Mouse (Mus musculus): ENCODE results near the gene Pin1. TPM values are rescaled to one million over a fixed set of nuclear protein-coding genes. Genes with fewer than 3 reads are reported as not detected.
A peak's percentile ranks its signal among the peaks of the same experiment; 100 is the strongest.

Pin1 gene
- polyA plus RNA-seq, 1 experiment from 2014 or later: 64.6 TPM

- peaks cover 9% of the 10 kb centered on the region for H3K4me1 ChIP-seq (ENCODE audit: control insufficient read depth, insufficient read depth, low read length)
- H3K27me3 ChIP-seq (ENCODE audit: control insufficient read depth, insufficient read depth, low read length): no peaks in the 10 kb centered on the region
- H3K36me3 ChIP-seq (ENCODE audit: control insufficient read depth, insufficient read depth, low read length): no peaks in the 10 kb centered on the region
- H3K27ac ChIP-seq (ENCODE audit: low read depth, low read length): no peak overlapping the region
- no peaks in the 10 kb centered on the region for H3K9me3 ChIP-seq (ENCODE audit: control insufficient read depth, low read length)
- no peak overlapping the region for H3K4me2 ChIP-seq
- DNase-seq (ENCODE audit: low spot score, missing footprints) (peak; percentile 76), ATAC-seq (ENCODE audit: low FRiP score) (no peak)
- no peak overlapping the region for H3K9ac ChIP-seq (ENCODE audit: low read length)
- no peak overlapping the region for H3K4me3 ChIP-seq (ENCODE audit: low read depth, low read length)
These were observed 53.5 kb downstream of the Pin1 start for GRCm38 (mm10) chr9:20705420-20705819.

DNA sequence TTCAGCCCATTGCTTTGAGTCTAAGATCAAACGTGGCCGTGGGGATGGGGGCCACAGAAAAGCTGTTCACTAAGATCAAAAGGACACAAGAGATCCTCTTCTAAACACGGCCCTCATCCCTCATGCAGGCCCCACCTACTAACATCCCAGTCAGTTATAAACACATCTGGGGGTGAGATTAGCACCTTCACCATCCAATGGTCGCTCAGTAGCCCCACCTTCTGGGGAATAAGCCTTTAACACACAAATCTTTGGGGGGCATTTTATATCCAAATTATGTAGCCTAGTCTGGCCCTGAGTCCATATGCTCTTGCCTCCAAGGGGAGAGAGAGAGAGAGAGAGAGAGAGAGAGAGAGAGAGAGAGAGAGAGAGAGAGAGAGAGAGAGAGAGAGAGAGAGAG lies 54.1 kb downstream of the Pin1 start:
- 53% methylated on average over 4 of the region's 4 CpGs for WGBS
- Histone ChIP-seq H3K27ac (ENCODE audit: low read depth, low read length) (no peak overlapping the region), H3K27me3 (ENCODE audit: control insufficient read depth, insufficient read depth, low read length) (no peaks in the 10 kb centered on the region), H3K4me2 (no peak overlapping the region), H3K4me1 (ENCODE audit: control insufficient read depth, insufficient read depth, low read length) (peaks cover 9% of the 10 kb centered on the region), H3K4me3 (ENCODE audit: low read depth, low read length) (no peak overlapping the region), H3K9me3 (ENCODE audit: control insufficient read depth, low read length) (no peaks in the 10 kb centered on the region), H3K36me3 (ENCODE audit: control insufficient read depth, insufficient read depth, low read length) (no peaks in the 10 kb centered on the region), H3K9ac (ENCODE audit: low read length) (no peak overlapping the region)
- DNase-seq (ENCODE audit: low spot score, missing footprints) (no peak), ATAC-seq (ENCODE audit: low FRiP score) (no peak)

- H3K27ac ChIP-seq (ENCODE audit: low read depth, low read length): no peak overlapping the region
- H3K9me3 ChIP-seq (ENCODE audit: control insufficient read depth, low read length): peaks cover 3% of the 10 kb centered on the region; the same call in 1 of the 2 replicates
- no peak for DNase-seq (ENCODE audit: low spot score, missing footprints)
- H3K4me3 ChIP-seq (ENCODE audit: low read depth, low read length): no peak overlapping the region
- H3K27me3 ChIP-seq (ENCODE audit: control insufficient read depth, insufficient read depth, low read length): no peaks in the 10 kb centered on the region
- 86% methylated on average over 3 of the region's 3 CpGs for WGBS
- ATAC-seq (ENCODE audit: low FRiP score): no peak
- peaks cover 5% of the 10 kb centered on the region; the same call in 1 of the 2 replicates for H3K4me1 ChIP-seq (ENCODE audit: control insufficient read depth, insufficient read depth, low read length)
- H3K36me3 ChIP-seq (ENCODE audit: control insufficient read depth, insufficient read depth, low read length): peaks cover 3% of the 10 kb centered on the region; the same call in 1 of the 2 replicates
- H3K4me2 ChIP-seq: no peak overlapping the region
- no peak overlapping the region for H3K9ac ChIP-seq (ENCODE audit: low read length)
These were observed 58.6 kb downstream of the Pin1 start for GRCm38 (mm10) chr9:20710471-20710870.

- Histone ChIP-seq H3K27ac (ENCODE audit: low read depth, low read length) (no peak overlapping the region; the same call in 1 of the 2 replicates), H3K9me3 (ENCODE audit: control insufficient read depth, low read length) (peaks cover 3% of the 10 kb centered on the region; the same call in 1 of the 2 replicates), H3K9ac (ENCODE audit: low read length) (no peak overlapping the region), H3K4me3 (ENCODE audit: low read depth, low read length) (no peak overlapping the region), H3K4me1 (ENCODE audit: control insufficient read depth, insufficient read depth, low read length) (peaks cover 5% of the 10 kb centered on the region; the same call in 1 of the 2 replicates), H3K36me3 (ENCODE audit: control insufficient read depth, insufficient read depth, low read length) (peaks cover 3% of the 10 kb centered on the region; the same call in 1 of the 2 replicates), H3K27me3 (ENCODE audit: control insufficient read depth, insufficient read depth, low read length) (no peaks in the 10 kb centered on the region), H3K4me2 (no peak overlapping the region)
- DNase-seq (ENCODE audit: low spot score, missing footprints) (peak; percentile 67), ATAC-seq (ENCODE audit: low FRiP score) (peak; percentile 53; the same call in 1 of the 2 replicates)
- WGBS: 54% methylated on average over 5 of the region's 5 CpGs
These were observed 61.1 kb downstream of the Pin1 start for GRCm38 (mm10) chr9:20712934-20713477.

GRCm38 (mm10) chr9:20713478-20713987 lies 61.6 kb downstream of the Pin1 start:
- no peaks in the 10 kb centered on the region for H3K27me3 ChIP-seq (ENCODE audit: control insufficient read depth, insufficient read depth, low read length)
- H3K4me2 ChIP-seq: no peak overlapping the region
- no peak overlapping the region for H3K4me3 ChIP-seq (ENCODE audit: low read depth, low read length)
- no peak overlapping the region for H3K9ac ChIP-seq (ENCODE audit: low read length)
- WGBS: 34% methylated on average over 10 of the region's 11 CpGs
- H3K36me3 ChIP-seq (ENCODE audit: control insufficient read depth, insufficient read depth, low read length): peaks cover 3% of the 10 kb centered on the region; the same call in 1 of the 2 replicates
- H3K27ac ChIP-seq (ENCODE audit: low read depth, low read length): peak overlapping the region; percentile 40
- ATAC-seq (ENCODE audit: low FRiP score) (peak; percentile 88), DNase-seq (ENCODE audit: low spot score, missing footprints) (peak; percentile 88)
- peaks cover 5% of the 10 kb centered on the region; the same call in 1 of the 2 replicates for H3K4me1 ChIP-seq (ENCODE audit: control insufficient read depth, insufficient read depth, low read length)
- H3K9me3 ChIP-seq (ENCODE audit: control insufficient read depth, low read length): peaks cover 3% of the 10 kb centered on the region; the same call in 1 of the 2 replicates

DNA sequence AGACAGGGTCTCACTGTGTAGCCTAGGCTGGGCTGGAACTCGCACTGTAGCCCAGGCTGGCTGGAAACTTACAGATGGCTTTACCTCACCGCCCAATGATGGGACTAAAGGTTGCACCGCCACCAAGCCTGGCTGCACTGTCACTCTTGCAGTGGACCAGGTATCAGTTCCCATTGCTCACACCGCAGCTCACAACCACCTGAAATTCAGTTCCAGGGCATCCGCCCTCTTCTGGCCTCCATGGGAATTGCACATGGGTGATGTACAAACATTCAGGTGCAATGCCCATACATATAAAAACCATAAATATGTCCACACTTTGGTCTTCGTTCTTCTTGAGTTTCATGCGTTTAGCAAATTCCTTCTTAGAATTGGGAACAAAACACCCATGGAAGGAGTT lies 63.4 kb downstream of the Pin1 start:
- DNase-seq (ENCODE audit: low spot score, missing footprints): peak; percentile 68
- H3K36me3 ChIP-seq (ENCODE audit: control insufficient read depth, insufficient read depth, low read length): peaks cover 3% of the 10 kb centered on the region; the same call in 1 of the 2 replicates
- peaks cover 6% of the 10 kb centered on the region for H3K9me3 ChIP-seq (ENCODE audit: control insufficient read depth, low read length)
- H3K4me2 ChIP-seq: no peak overlapping the region
- no peak for ATAC-seq (ENCODE audit: low FRiP score)
- H3K27ac ChIP-seq (ENCODE audit: low read depth, low read length): no peak overlapping the region
- H3K27me3 ChIP-seq (ENCODE audit: control insufficient read depth, insufficient read depth, low read length): no peaks in the 10 kb centered on the region
- 72% methylated on average over 7 of the region's 7 CpGs for WGBS
- H3K9ac ChIP-seq (ENCODE audit: low read length): no peak overlapping the region
- peaks cover 5% of the 10 kb centered on the region; the same call in 1 of the 2 replicates for H3K4me1 ChIP-seq (ENCODE audit: control insufficient read depth, insufficient read depth, low read length)
- no peak overlapping the region for H3K4me3 ChIP-seq (ENCODE audit: low read depth, low read length)

Other genes starting within 250 kb of the Pin1 start
- gene Zfp26, start 191.9 kb upstream of the Pin1 start, polyA plus RNA-seq (2014; fragmentation: Nextera tagmentation; extraction: Ambion mirVana): 30.9 and 34.9 TPM in 2 replicates
- 37.3 and 41.7 TPM in 2 replicates for gene Zfp426, start 159.3 kb upstream of the Pin1 start, polyA plus RNA-seq (2014; fragmentation: Nextera tagmentation; extraction: Ambion mirVana)
- 127 and 140 TPM in 2 replicates for gene Zfp266, start 130.7 kb upstream of the Pin1 start, polyA plus RNA-seq (2014; fragmentation: Nextera tagmentation; extraction: Ambion mirVana)
- 23.8 and 24.8 TPM in 2 replicates for gene Zfp846, start 70.8 kb upstream of the Pin1 start, polyA plus RNA-seq (2014; fragmentation: Nextera tagmentation; extraction: Ambion mirVana)
- gene Ubl5, start 9.2 kb upstream of the Pin1 start, polyA plus RNA-seq (2014; fragmentation: Nextera tagmentation; extraction: Ambion mirVana): 459 TPM in 2 replicates
- gene Fbxl12, start 7.3 kb upstream of the Pin1 start, polyA plus RNA-seq (2014; fragmentation: Nextera tagmentation; extraction: Ambion mirVana): 10.5 and 12.0 TPM in 2 replicates
- gene Olfm2, start 94.3 kb downstream of the Pin1 start, polyA plus RNA-seq (2014; fragmentation: Nextera tagmentation; extraction: Ambion mirVana): 33.6 and 35.3 TPM in 2 replicates
- 0.38 and 0.43 TPM in 2 replicates for gene Col5a3, start 163.0 kb downstream of the Pin1 start, polyA plus RNA-seq (2014; fragmentation: Nextera tagmentation; extraction: Ambion mirVana)
- gene Rdh8, start 166.4 kb downstream of the Pin1 start, polyA plus RNA-seq (2014; fragmentation: Nextera tagmentation; extraction: Ambion mirVana): not detected in 2 replicates
- 0.45 and 0.66 TPM in 2 replicates for gene A230050P20Rik, start 216.5 kb downstream of the Pin1 start, polyA plus RNA-seq (2014; fragmentation: Nextera tagmentation; extraction: Ambion mirVana)
- 5.0 and 6.1 TPM in 2 replicates for gene Angptl6, start 227.6 kb downstream of the Pin1 start, polyA plus RNA-seq (2014; fragmentation: Nextera tagmentation; extraction: Ambion mirVana)
- gene Ppan, start 236.1 kb downstream of the Pin1 start, polyA plus RNA-seq (2014; fragmentation: Nextera tagmentation; extraction: Ambion mirVana): 52.3 and 57.1 TPM in 2 replicates
- gene Eif3g, start 246.5 kb downstream of the Pin1 start, polyA plus RNA-seq (2014; fragmentation: Nextera tagmentation; extraction: Ambion mirVana): 348 and 354 TPM in 2 replicates